Mouse (Mus musculus) heart, postnatal 36 days (tissue): ENCODE data around the gene Apoa1. TPM values are rescaled to one million over a fixed set of nuclear protein-coding genes. Genes with fewer than 3 reads are reported as not detected.
A peak's percentile ranks its signal among the peaks of the same experiment; 100 is the strongest.

Experiments used
- DNase-seq, 2 experiments: peaks; one replicate each; pipeline ENCODE4 v3.0.0; 2021 to 2022
- intact Hi-C: fragments of 180-260 bp; cut with DNase I; formaldehyde crosslinking; loops from one replicate; pipeline ENCODE4 v1.15.1; 2025
- total RNA-seq, 2 experiments: library from RNA; stranded (reverse); gene quantifications; 2 replicates each; pipeline ENCODE4 v1.2.3; 2021

Apoa1 gene
- total RNA-seq, 2 experiments from 2014 or later = not detected

DNA sequence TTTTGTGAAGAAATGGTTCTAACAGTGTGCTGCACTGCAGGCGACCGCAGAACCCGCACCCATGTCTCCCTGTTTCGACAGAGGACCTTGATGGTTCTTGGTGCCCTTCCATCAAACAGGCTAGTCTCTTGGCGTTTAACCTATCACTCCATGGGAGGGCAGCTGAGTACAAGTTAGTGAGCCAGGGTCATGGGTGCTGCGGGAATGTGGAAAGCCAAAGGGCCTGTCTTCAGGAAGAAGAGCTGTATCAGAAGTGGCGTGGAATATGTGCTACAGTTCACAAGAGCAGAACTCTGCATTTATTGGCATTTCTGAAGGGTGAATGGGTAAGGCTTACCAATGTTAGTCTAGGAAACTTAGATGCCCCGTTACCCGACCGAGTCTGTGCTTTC is 13.4 kb upstream of the Apoa1 start:
- DNase-seq = no peak
- intact Hi-C loops = no loop called here

DNA sequence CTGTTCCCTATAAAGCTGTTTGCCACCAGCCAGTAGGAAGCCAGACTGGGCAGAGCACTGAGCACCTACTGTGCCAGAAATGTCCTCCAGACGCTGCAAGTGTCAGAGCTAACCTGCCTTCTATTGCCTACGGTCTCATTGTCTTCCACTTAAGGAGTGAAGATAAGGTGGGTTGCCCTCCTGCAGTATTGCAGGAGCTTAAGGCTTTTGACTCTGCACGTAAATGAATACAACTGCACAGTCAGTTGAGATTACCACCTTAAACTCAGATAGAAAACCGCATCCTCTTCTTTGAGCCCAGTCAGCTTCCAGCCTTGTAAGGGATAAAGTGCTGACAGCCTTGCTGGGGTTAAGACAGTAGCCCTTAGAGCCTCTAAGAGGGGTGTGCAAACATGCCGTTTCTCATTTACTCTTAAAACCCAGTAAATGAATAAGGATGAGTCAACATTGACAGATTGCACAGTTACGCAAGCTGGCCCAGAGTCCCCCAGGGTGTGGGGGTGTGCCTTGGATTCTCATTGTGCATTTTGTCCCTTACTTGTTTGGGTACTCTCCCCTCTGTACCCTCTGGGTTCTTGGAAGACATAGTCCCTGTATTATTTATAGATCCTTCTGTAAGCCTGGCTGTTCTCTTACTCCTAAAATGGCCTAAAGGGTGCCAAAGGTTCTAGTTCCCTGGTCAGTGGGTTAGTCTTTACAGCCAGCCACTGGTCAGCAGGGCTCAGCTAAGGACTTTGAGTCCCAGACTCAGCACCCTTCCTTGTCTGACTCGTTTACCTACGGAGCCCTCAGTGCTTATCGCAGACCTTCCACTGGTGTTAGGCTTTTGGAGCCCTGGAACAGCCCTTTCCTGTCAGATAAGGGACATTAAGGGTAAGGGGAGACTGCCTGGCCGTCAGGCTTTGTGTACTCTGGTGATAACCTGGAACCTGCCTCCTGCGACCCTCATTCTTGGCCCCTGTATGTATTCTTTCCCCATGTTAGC is 12.8 kb upstream of the Apoa1 start:
- intact Hi-C loops = no loop called here
- DNase-seq = peak in 1 of 2 experiments; percentile 31

GRCm38 (mm10) chr9:46216744-46217470 is 11.5 kb upstream of the Apoa1 start:
- no peak for DNase-seq
- intact Hi-C loops = no loop called here

- no peak for DNase-seq
These were observed 10.2 kb upstream of the Apoa1 start for GRCm38 (mm10) chr9:46218176-46218575.

DNA sequence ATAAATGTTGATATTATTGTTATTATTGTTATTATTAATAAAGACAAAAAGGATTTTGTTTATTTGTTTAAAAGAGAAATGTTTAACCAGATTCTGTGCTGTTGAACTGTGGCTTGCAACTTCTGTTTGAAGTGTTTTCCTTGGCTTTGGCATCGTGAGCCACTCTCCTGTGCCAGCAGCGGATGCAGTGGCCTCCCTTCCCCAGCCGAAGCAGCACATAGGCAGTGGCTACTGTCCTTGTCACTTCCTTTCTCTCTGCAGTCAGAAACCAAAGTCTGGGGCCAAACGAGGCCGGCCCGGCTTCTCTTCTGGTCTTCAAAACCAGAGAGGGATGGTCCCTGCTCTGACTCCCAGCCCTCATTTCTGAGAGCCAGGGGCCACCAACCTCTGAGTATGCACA is 5.3 kb upstream of the Apoa1 start:
- intact Hi-C loops = no loop called here
- DNase-seq = no peak

More at GRCm38 (mm10) chr9:46218176-46218575, 10.2 kb upstream of the Apoa1 start:
- intact Hi-C loops = no loop called here

DNA sequence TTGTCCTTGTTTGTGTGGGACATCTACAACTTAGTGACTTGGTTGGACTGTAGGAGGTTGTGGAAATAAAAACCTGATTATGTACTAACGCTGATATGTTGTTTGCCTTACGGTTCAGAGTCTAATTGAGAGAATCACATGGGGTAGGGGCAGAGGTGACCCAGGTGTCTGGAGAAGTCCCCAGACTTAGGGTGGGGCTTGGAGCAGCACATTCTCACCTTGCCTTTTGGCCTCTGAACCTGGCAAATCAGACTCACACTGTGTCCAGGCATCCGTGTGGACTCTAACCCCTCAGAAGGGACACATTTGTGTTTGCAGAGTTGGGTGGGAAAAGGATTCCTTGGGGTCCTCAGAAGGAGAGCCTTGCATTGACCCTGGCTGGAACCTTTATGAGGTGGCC is 4.3 kb upstream of the Apoa1 start:
- intact Hi-C loops = no loop called here
- no peak for DNase-seq

DNA sequence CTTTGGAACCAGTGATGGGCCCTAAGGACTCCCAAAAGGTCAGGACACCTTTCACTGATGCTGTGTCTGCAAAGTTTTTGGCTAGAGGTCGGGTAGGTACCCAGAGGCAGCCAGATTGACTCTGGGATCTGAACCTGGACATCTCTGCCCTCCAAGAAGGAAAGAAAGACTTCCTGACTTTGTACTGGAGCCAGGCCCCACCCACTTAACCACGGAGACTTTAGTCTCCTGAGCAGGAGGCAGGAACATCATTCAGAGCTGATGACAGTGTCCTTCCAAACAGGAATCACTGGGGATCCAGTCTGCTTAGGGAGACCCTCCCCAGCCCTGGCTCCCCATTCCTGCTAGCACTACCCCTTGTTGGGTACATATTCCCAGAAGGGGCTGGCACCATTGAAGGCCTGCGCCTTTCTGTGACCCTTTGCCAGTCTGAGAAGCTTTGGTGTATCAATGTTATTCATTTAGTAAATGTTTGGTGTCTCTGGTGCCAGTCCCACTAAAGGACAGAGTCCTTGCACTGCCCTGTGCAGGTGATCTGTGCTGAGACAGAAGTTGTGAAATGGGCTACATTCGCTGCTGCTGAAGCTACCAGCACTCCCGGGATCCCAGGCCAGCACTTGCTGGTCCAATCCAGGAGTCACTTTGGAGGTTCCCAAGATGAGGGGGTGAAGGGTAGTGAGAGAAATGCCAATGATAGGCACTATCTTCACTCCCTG is 3.3 kb upstream of the Apoa1 start:
- intact Hi-C loops = no loop called here
- no peak for DNase-seq

- intact Hi-C loops = no loop called here
- DNase-seq = no peak
These were observed 1.2 kb upstream of the Apoa1 start for GRCm38 (mm10) chr9:46227064-46227614.

DNA sequence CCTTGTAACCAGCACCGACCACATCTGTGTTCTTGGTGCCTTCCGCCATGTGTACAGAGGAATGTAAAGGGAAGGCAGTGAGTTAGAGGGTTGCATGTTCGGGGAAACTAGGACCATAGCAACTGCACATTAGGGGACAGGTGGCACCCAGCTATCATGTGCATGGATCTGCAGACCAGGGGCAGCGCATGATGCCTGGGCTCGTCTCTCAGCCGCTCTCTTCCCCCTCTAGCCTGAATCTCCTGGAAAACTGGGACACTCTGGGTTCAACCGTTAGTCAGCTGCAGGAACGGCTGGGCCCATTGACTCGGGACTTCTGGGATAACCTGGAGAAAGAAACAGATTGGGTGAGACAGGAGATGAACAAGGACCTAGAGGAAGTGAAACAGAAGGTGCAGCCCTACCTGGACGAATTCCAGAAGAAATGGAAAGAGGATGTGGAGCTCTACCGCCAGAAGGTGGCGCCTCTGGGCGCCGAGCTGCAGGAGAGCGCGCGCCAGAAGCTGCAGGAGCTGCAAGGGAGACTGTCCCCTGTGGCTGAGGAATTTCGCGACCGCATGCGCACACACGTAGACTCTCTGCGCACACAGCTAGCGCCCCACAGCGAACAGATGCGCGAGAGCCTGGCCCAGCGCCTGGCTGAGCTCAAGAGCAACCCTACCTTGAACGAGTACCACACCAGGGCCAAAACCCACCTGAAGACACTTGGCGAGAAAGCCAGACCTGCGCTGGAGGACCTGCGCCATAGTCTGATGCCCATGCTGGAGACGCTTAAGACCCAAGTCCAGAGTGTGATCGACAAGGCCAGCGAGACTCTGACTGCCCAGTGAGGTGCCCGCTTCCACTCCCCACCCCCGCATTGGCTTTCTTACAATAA is 1.4 kb downstream of the Apoa1 start:
- intact Hi-C loops = loop anchor here (2.0 kb wide), 1 partner anchor 15 kb away; no protein-coding TSS in a partner anchor
- DNase-seq = peak; percentile 77

DNA sequence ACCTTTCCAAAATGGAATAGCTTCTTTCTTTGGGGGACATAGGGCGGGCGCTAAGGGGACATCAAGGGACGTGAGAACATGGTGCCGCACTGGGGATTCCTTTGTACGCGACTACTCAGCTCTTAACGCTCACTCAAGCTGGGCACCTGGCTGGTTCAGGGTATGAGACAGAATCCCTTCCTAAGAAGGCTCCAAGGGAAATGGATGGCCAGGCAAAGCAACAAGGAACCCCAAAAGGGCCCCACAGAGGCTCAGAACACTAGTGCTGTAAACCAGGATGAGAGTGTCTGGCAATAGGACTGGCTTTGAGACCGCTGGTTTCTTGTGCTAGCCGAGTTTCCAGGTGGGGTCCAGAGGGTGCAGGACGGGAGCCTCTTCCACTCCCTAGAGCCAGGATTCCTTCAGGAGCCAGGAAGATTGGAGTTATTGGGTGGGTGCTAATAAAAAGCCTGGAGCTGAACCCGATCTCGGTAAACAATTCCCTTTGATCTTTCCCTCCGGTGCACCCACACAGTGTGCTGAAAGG is 2.1 kb downstream of the Apoa1 start:
- DNase-seq = no peak
- intact Hi-C loops = loop anchor here (2.0 kb wide), 1 partner anchor 14 kb away; no protein-coding TSS in a partner anchor

DNA sequence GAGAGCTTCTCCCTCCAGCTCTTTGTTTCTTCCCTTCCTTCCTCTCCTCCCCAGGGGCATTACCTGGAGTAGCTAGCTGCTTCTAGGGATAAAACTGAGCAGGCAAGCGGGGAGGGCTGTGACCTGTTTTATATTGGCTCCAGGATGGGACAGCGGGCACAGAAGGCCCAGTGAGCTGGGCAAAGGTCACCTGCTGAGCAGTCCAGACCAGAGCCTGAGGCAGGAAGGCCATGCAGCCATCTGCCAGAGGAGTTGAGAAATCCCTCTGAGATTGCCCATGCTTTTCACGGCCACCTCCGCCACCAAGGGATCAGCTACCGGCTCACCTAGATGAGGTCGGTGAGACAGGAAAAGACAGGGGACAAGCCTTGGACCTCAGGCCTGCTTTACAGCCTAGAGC is 6.8 kb downstream of the Apoa1 start:
- DNase-seq = no peak
- intact Hi-C loops = no loop called here

GRCm38 (mm10) chr9:46235596-46235648 is 7.0 kb downstream of the Apoa1 start, which contains the start of gene Apoc3:
Gene Apoc3 (minus strand): TSS chr9:46235636.
- intact Hi-C loops = no loop called here
- DNase-seq = no peak

GRCm38 (mm10) chr9:46235649-46236048 is 7.3 kb downstream of the Apoa1 start:
- no peak for DNase-seq

DNA sequence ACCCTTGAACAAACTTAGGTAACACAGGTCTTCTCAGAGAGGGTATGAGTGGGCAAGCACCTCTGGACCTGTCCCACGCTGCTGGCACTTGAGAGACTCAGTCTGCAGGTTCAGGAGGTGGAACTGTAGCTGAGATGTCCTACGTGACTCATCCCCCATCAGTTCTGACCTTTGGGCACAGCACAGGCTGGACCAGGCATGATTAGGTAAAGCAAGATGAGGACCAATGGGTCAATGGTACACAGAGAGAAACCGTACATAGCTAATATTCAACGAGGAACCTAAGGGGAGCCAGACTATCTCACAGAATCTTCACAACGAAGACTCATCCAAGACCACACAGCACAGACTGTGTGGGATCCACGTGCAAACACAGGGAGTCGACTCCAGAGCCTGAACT is 10.5 kb downstream of the Apoa1 start:
- intact Hi-C loops = no loop called here
- DNase-seq = no peak

More at GRCm38 (mm10) chr9:46235649-46236048, 7.3 kb downstream of the Apoa1 start:
- intact Hi-C loops = no loop called here

DNA sequence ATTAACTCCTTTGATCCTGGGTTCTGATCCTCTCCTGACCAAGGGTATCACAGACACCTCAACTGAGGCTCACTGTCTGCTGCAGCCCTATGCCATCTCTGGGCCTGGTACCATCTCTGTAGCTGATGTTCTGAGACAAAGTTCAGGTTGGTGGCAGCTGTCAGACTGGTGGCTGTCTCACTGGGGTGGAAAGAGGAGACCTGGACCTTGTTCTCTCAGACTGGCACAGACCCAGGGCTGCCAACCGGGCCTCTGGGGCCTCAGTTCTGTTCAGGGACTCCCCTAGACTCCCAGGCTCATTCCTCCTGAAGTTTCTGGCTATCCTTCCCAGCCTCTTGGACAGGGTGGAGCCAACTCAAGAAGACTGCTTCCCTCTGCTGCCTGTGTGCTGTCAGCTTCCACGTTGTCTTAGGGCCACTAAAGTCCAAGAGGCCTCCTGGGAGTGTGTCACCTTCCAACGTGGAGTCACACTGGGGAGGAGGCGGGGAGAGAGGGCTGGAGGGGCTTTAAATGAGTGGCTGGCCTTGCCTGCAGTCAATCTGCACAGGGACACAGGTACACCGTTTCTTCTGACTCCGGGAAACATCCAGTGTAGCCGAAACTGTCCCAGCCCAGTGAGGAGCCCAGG is 12.3 kb downstream of the Apoa1 start, which contains the start of gene Apoa4:
Apoa4 (plus strand) TSS at position 171 of the 628 bp plus-strand sequence.
- intact Hi-C loops = no loop called here
- no peak for DNase-seq

- intact Hi-C loops = no loop called here
- DNase-seq = no peak
These were observed 13.4 kb downstream of the Apoa1 start for GRCm38 (mm10) chr9:46241818-46242217.

GRCm38 (mm10) chr9:46243122-46243521 is 14.7 kb downstream of the Apoa1 start:
- intact Hi-C loops = no loop called here
- DNase-seq = no peak

DNA sequence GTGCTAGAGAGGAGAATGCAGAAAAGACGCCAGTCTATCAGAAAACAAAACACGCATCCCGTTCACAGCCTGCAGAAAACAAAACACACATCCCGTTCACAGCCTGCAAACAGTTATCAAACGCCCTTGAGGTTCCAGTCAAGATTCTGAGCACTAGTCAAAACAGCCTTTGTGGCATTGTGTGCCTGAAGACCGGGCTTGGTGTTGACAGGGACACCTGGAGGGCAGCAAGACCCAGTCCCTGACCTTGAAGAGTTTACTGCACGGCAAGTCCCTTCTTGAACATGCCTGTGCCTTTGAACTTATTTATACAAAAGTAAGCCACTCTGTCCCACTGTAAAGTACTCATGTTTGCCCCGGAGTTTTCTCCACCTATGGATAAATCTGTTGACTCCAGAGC is 15.2 kb downstream of the Apoa1 start:
- no peak for DNase-seq
- intact Hi-C loops = no loop called here

- intact Hi-C loops = loop anchor here (1.0 to 2.0 kb wide), 2 partner anchors 54 to 244 kb away; no protein-coding TSS in a partner anchor
- DNase-seq = peak; percentile 62 to 65
These were observed 18.5 kb downstream of the Apoa1 start for GRCm38 (mm10) chr9:46246752-46247324.
